Mouse (Mus musculus): Measurements from ENCODE around the gene Uvrag. TPM values are rescaled to one million over a fixed set of nuclear protein-coding genes. Genes with fewer than 3 reads are reported as not detected.

Gene Uvrag
- polyA plus RNA-seq, 1 experiment from 2014 or later, result 10.1 TPM

DNA sequence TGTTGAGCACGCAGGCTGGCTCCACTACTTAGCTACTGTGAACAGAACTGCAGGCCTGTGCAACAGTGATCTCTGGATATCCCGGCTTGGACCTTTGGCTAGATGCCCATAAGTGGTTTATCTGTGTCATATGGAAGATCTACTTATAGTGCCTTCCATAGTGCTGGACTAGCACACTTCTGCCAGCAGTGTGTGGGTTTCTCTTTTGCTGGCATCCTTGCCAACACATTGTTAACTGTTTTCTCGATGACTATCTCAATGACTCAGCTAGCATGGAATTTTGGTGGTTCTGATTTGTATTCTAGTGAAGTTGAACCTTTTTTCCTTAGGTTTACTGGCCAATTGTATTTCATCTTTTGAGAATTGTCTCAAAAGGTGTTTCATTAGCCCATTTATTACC lies 117.0 kb downstream of the Uvrag start:
- ATAC-seq (ENCODE audit: low FRiP score) (no peak), DNase-seq (ENCODE audit: low spot score, missing footprints) (no peak)
- Histone ChIP-seq H3K4me2 (no peak overlapping the region), H3K36me3 (ENCODE audit: control insufficient read depth, insufficient read depth, low read length) (no peaks in the 10 kb centered on the region), H3K4me3 (ENCODE audit: low read depth, low read length) (no peak overlapping the region), H3K27ac (ENCODE audit: low read depth, low read length) (no peak overlapping the region), H3K9me3 (ENCODE audit: control insufficient read depth, low read length) (no peaks in the 10 kb centered on the region), H3K4me1 (ENCODE audit: control insufficient read depth, insufficient read depth, low read length) (no peaks in the 10 kb centered on the region), H3K27me3 (ENCODE audit: control insufficient read depth, insufficient read depth, low read length) (no peaks in the 10 kb centered on the region), H3K9ac (ENCODE audit: low read length) (no peak overlapping the region)
- 92% methylated on average over 3 of the region's 3 CpGs for WGBS

DNA sequence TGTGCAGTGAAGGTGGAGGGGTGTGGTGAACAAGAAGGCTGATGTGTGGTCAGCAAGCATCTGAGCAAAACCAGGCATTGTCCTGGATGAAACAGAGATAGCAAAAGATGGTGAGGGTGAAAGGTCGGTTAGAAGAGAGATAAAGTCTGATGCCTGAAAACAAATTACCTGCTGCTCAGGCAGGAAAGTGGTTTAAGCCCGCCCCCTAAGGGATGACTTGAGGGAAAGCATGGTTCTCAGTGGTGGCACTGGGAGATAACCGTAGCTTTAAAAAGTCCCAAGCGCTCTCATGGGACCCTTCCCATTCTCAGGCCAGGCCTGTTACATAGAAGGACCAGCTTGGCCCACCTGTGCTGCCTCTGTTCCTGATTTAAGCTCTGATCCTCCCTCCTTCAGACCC lies 119.7 kb downstream of the Uvrag start:
- WGBS, result 61% methylated on average over 4 of the region's 4 CpGs
- Histone ChIP-seq H3K4me1 (ENCODE audit: control insufficient read depth, insufficient read depth, low read length) (no peaks in the 10 kb centered on the region), H3K9ac (ENCODE audit: low read length) (no peak overlapping the region), H3K9me3 (ENCODE audit: control insufficient read depth, low read length) (no peaks in the 10 kb centered on the region), H3K27ac (ENCODE audit: low read depth, low read length) (no peak overlapping the region), H3K36me3 (ENCODE audit: control insufficient read depth, insufficient read depth, low read length) (no peaks in the 10 kb centered on the region), H3K4me3 (ENCODE audit: low read depth, low read length) (no peak overlapping the region), H3K4me2 (no peak overlapping the region), H3K27me3 (ENCODE audit: control insufficient read depth, insufficient read depth, low read length) (no peaks in the 10 kb centered on the region)
- DNase-seq (ENCODE audit: low spot score, missing footprints), result no peak
- no peak for ATAC-seq (ENCODE audit: low FRiP score)

DNA sequence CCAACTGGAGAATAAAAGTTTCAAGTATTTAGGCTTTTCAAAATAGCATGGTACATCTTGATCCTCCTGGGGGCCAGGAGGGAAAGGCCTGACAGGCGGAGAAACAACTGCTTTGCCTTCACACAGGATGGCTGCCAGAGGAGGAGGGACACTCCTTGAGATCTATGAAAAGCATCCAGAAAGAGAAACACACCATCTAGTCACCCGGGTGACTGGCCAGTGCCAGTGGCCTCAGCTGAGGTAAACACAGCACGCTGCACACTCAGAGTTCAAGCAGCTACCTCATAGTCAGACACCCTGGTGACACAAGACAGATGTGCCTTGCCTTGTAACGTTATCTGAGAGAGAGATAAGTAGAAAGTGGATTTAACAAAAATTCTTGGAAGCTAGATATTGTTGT lies 120.6 kb downstream of the Uvrag start:
- no peaks in the 10 kb centered on the region for H3K9me3 ChIP-seq (ENCODE audit: control insufficient read depth, low read length)
- no peak overlapping the region for H3K9ac ChIP-seq (ENCODE audit: low read length)
- H3K4me1 ChIP-seq (ENCODE audit: control insufficient read depth, insufficient read depth, low read length), result no peaks in the 10 kb centered on the region
- ATAC-seq (ENCODE audit: low FRiP score) (no peak), DNase-seq (ENCODE audit: low spot score, missing footprints) (no peak)
- H3K36me3 ChIP-seq (ENCODE audit: control insufficient read depth, insufficient read depth, low read length), result no peaks in the 10 kb centered on the region
- no peak overlapping the region for H3K4me3 ChIP-seq (ENCODE audit: low read depth, low read length)
- H3K27me3 ChIP-seq (ENCODE audit: control insufficient read depth, insufficient read depth, low read length), result no peaks in the 10 kb centered on the region
- 66% methylated on average over 4 of the region's 4 CpGs for WGBS
- H3K27ac ChIP-seq (ENCODE audit: low read depth, low read length), result no peak overlapping the region
- H3K4me2 ChIP-seq, result no peak overlapping the region

DNA sequence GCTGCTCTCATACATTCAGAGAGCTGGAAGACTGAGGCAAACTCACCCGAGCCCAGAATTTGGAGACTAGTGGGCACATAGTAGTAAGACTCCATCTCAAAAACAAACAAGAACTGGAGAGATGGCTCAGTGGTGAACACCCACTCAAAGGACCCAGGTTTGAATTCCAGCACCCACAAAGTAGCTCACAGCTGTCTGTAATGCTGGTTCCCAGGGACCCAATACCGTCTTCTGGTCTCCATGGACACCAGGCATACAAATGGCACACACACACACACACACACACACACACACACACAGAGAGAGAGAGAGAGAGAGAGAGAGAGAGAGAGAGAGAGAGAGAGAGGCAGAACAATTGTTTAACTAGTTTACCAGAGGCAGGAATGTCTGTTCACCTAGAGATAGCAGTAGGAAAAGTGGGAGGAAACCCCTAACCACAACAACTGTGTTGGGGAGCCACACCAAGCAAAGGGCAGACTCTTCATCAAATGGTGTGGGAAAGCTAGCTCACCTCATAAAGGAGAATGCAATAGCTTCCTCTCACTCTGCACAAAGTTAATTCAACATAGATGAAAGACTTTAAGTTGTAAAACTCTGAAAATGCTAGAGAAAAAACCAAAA lies 123.6 kb downstream of the Uvrag start:
- Histone ChIP-seq H3K27ac (ENCODE audit: low read depth, low read length) (no peak overlapping the region), H3K27me3 (ENCODE audit: control insufficient read depth, insufficient read depth, low read length) (no peaks in the 10 kb centered on the region), H3K9ac (ENCODE audit: low read length) (no peak overlapping the region), H3K4me1 (ENCODE audit: control insufficient read depth, insufficient read depth, low read length) (no peaks in the 10 kb centered on the region), H3K36me3 (ENCODE audit: control insufficient read depth, insufficient read depth, low read length) (no peaks in the 10 kb centered on the region), H3K9me3 (ENCODE audit: control insufficient read depth, low read length) (no peaks in the 10 kb centered on the region), H3K4me2 (no peak overlapping the region), H3K4me3 (ENCODE audit: low read depth, low read length) (no peak overlapping the region)
- 68% methylated on average over 2 of the region's 2 CpGs for WGBS
- no peak for DNase-seq (ENCODE audit: low spot score, missing footprints)
- ATAC-seq (ENCODE audit: low FRiP score), result no peak

DNA sequence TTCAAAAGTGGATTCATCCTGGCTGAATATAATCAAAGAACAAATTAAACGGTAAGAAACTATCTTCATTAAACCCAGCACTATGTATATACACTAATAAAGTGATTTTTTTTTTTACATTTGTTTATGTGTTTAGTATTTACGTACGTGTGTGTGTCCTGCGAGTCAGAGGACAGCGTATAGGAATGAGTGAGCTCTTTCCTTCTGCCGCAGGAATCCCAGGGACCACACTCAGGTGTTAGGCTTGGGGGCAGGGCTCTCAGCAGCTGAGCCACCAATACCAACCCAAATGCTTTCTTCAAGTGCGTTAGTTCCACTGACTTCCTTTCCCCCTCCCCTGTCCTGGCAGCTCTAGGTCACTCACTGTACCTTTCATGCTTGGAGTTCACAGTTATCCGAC lies 125.0 kb downstream of the Uvrag start:
- ATAC-seq (ENCODE audit: low FRiP score), result no peak

DNA sequence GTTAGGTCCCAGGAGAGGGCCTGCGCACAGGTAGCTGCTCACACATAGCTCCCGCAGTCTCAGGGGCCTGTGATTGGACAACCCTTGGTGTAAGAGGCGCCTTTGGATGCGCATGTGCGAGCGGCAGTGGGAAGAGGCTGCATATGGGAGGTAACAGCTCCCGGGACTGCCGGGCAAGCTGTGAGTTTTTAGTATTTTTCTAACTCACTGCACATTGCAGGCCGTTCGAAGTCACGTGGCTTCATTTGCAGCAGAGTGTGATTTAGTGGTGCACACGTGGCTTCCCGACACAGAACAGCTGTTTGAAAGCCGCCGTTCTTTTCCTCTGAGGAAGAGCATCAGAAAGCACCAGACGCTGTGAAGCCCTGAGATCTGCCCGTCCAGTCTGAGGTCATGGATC lies 125.5 kb downstream of the Uvrag start:
- Histone ChIP-seq H3K4me2 (no peak overlapping the region), H3K9ac (ENCODE audit: low read length) (no peak overlapping the region), H3K4me3 (ENCODE audit: low read depth, low read length) (no peak overlapping the region), H3K36me3 (ENCODE audit: control insufficient read depth, insufficient read depth, low read length) (no peaks in the 10 kb centered on the region), H3K27me3 (ENCODE audit: control insufficient read depth, insufficient read depth, low read length) (no peaks in the 10 kb centered on the region), H3K4me1 (ENCODE audit: control insufficient read depth, insufficient read depth, low read length) (no peaks in the 10 kb centered on the region), H3K9me3 (ENCODE audit: control insufficient read depth, low read length) (no peaks in the 10 kb centered on the region), H3K27ac (ENCODE audit: low read depth, low read length) (no peak overlapping the region)
- no peak for ATAC-seq (ENCODE audit: low FRiP score)
- 82% methylated on average over 17 of the region's 17 CpGs for WGBS
- no peak for DNase-seq (ENCODE audit: low spot score, missing footprints)

More for the DNA sequence above, 125.0 kb downstream of the Uvrag start:
- no peaks in the 10 kb centered on the region for H3K4me1 ChIP-seq (ENCODE audit: control insufficient read depth, insufficient read depth, low read length)
- H3K27me3 ChIP-seq (ENCODE audit: control insufficient read depth, insufficient read depth, low read length), result no peaks in the 10 kb centered on the region
- DNase-seq (ENCODE audit: low spot score, missing footprints), result no peak
- H3K9ac ChIP-seq (ENCODE audit: low read length), result no peak overlapping the region
- H3K4me2 ChIP-seq, result no peak overlapping the region
- no peaks in the 10 kb centered on the region for H3K9me3 ChIP-seq (ENCODE audit: control insufficient read depth, low read length)
- no peaks in the 10 kb centered on the region for H3K36me3 ChIP-seq (ENCODE audit: control insufficient read depth, insufficient read depth, low read length)
- H3K4me3 ChIP-seq (ENCODE audit: low read depth, low read length), result no peak overlapping the region
- H3K27ac ChIP-seq (ENCODE audit: low read depth, low read length), result no peak overlapping the region
- WGBS, result 78% methylated on average over 8 of the region's 8 CpGs

DNA sequence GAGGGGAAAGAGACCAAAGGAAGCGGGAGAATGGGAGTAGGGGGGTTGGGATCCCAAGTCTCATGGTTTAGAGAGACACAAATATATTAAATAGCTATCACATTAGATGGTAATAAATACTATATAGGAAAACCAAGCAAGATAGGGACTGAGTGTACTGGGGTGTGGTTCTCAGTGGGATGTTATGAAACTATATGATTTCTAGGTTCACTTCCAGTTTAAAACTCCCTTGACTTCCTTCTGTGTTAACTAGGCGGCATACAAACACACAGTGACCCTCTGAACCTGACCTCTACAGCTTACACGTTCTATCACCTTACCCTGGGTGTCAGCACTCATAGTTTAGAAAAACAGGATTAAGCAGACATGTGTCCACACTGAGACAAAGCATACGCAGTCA lies 126.3 kb downstream of the Uvrag start:
- no peak overlapping the region for H3K9ac ChIP-seq (ENCODE audit: low read length)
- 62% methylated on average over 4 of the region's 4 CpGs for WGBS
- no peak overlapping the region for H3K4me2 ChIP-seq
- H3K4me3 ChIP-seq (ENCODE audit: low read depth, low read length), result no peak overlapping the region
- H3K27ac ChIP-seq (ENCODE audit: low read depth, low read length), result no peak overlapping the region
- DNase-seq (ENCODE audit: low spot score, missing footprints), result no peak
- H3K9me3 ChIP-seq (ENCODE audit: control insufficient read depth, low read length), result no peaks in the 10 kb centered on the region
- no peaks in the 10 kb centered on the region for H3K4me1 ChIP-seq (ENCODE audit: control insufficient read depth, insufficient read depth, low read length)
- no peak for ATAC-seq (ENCODE audit: low FRiP score)
- H3K36me3 ChIP-seq (ENCODE audit: control insufficient read depth, insufficient read depth, low read length), result no peaks in the 10 kb centered on the region
- no peaks in the 10 kb centered on the region for H3K27me3 ChIP-seq (ENCODE audit: control insufficient read depth, insufficient read depth, low read length)

DNA sequence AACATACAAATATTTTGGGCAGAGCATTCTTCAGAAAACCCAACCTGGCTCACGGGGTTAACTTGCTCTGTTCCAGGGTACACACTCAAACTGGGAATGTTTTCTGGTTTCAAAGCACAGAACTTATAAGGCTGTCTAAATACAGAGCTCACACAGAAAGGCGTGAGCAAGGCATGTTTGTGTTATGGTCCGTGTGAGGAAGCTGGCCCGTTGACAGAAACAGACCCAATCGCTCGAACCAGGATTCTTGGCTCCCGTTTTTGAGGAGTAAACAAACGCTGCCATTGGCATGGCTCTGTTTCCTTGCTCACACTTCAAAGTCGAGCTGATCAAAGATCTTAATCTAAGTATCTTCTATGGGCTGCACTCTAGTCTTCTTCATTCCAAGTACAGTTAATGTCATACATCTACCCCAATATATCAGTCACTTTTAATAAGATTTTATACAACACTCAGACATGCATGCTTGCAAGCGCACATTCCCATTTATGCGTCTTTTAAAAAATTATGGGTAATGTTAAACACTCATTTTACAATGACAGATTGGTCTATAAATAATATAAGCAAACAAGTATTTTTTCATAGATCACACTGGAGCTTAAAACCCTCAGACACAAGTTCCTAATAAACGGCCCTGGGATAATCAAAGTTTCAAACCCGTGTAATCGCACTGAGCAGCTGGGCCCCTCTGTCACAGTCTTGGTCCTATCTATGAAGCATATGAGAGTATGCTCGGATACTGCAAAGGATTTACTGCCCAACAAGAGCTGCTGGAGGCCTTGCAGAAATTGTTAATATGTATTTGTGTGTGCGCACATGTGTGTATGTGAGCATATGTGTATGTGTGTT lies 133.2 kb downstream of the Uvrag start:
- Histone ChIP-seq H3K36me3 (ENCODE audit: control insufficient read depth, insufficient read depth, low read length) (no peaks in the 10 kb centered on the region), H3K27ac (ENCODE audit: low read depth, low read length) (no peak overlapping the region), H3K4me1 (ENCODE audit: control insufficient read depth, insufficient read depth, low read length) (no peaks in the 10 kb centered on the region), H3K9me3 (ENCODE audit: control insufficient read depth, low read length) (no peaks in the 10 kb centered on the region), H3K27me3 (ENCODE audit: control insufficient read depth, insufficient read depth, low read length) (no peaks in the 10 kb centered on the region), H3K4me3 (ENCODE audit: low read depth, low read length) (no peak overlapping the region), H3K4me2 (no peak overlapping the region), H3K9ac (ENCODE audit: low read length) (no peak overlapping the region)
- DNase-seq (ENCODE audit: low spot score, missing footprints) (no peak), ATAC-seq (ENCODE audit: low FRiP score) (no peak)
- WGBS, result 92% methylated on average over 16 of the region's 16 CpGs

DNA sequence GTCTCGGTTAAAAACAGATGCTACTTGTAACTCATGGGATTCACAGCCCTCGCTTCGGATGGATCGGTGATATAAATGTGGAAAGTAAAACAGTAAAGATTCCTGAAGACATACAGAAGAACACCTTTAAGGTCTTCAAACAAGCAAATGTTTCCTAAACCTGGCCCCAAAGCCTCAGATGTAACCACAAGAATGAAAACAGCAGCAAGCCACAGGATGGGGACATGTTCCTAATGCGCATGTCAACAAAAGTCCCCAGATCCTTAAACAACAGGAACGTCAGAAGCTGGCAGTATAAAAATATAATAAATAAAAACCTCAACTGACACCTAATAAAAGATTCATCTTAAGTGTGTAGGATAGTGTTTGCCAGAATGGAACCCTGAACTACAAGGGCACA lies 137.7 kb downstream of the Uvrag start:
- Histone ChIP-seq H3K4me1 (ENCODE audit: control insufficient read depth, insufficient read depth, low read length) (no peaks in the 10 kb centered on the region), H3K9me3 (ENCODE audit: control insufficient read depth, low read length) (no peaks in the 10 kb centered on the region), H3K4me2 (no peak overlapping the region), H3K36me3 (ENCODE audit: control insufficient read depth, insufficient read depth, low read length) (no peaks in the 10 kb centered on the region), H3K4me3 (ENCODE audit: low read depth, low read length) (no peak overlapping the region), H3K27me3 (ENCODE audit: control insufficient read depth, insufficient read depth, low read length) (no peaks in the 10 kb centered on the region), H3K27ac (ENCODE audit: low read depth, low read length) (no peak overlapping the region), H3K9ac (ENCODE audit: low read length) (no peak overlapping the region)
- no peak for ATAC-seq (ENCODE audit: low FRiP score)
- DNase-seq (ENCODE audit: low spot score, missing footprints), result no peak
- 93% methylated on average over 6 of the region's 6 CpGs for WGBS
